Mouse (Mus musculus) cortical plate, adult 2 months (tissue): Measurements from ENCODE around the gene Prdm11. TPM values are rescaled to one million over a fixed set of nuclear protein-coding genes. Genes with fewer than 3 reads are reported as not detected.

Experiments
- H3K27ac ChIP-seq: fragments of 200-500 bp; 2 replicates; pipeline ENCODE4 v1.5.1; 2012; ENCODE audit warnings: low read length, control low read depth, inconsistent platforms; ENCODE audit not compliant: insufficient read depth
- H3K4me1 ChIP-seq: fragments of 200-500 bp; 2 replicates; pipeline ENCODE4 v1.6.1; 2011; ENCODE audit warnings: low read length; ENCODE audit not compliant: control insufficient read depth, insufficient read depth
- H3K4me3 ChIP-seq: fragments of 200-500 bp; 2 replicates; pipeline ENCODE4 v1.5.1; 2011; ENCODE audit warnings: mild to moderate bottlenecking, low read length, control low read depth; ENCODE audit not compliant: insufficient read depth
- CTCF ChIP-seq: fragments of 200-500 bp; IDR thresholded peaks from 2 replicates; pipeline ENCODE4 v1.5.1; 2011; ENCODE audit warnings: mild to moderate bottlenecking, control low read depth, low read length; ENCODE audit not compliant: insufficient read depth; ENCODE audit errors: extremely low read depth
- POLR2A ChIP-seq: fragments of 200-500 bp; IDR thresholded peaks from 2 replicates; pipeline ENCODE4 v1.6.1; 2011; ENCODE audit warnings: mild to moderate bottlenecking, low read length, control low read depth; ENCODE audit not compliant: insufficient read depth; ENCODE audit errors: extremely low read depth
- polyA plus RNA-seq: library from polyadenylated mRNA; depleted of rRNA; stranded (reverse); fragments of >200 nt; gene quantifications from 2 replicates; pipeline ENCODE4 v1.2.3, GENCODE M21; 2012; rRNA removed

Gene Prdm11
- polyA plus RNA-seq, 1 experiment, result 7.5 TPM

DNA sequence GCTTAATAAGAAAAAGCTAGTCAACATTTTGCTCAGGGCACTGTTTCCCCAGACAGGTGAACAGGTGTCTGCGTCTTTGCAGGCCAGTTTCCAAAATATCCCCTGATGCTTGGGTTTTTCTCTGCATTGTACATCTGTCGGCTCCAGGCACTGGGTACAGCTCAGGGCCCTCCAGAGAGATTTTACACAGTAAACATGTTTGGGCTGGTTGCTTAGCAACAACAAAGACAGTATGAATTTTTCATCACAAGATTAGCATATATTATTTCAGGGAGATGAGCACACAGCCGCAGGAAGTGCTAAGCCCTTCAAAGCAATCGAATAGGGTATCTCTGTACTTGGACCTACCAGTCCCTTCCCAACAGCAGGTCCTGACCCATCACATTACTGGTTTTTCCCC lies 125.3 kb downstream of the Prdm11 start:
- no peak overlapping the region for H3K27ac ChIP-seq
- H3K4me3 ChIP-seq, result no peak overlapping the region
- TF ChIP-seq CTCF (no peak), POLR2A (no peak)
- peaks cover 6% of the 10 kb centered on the region for H3K4me1 ChIP-seq

DNA sequence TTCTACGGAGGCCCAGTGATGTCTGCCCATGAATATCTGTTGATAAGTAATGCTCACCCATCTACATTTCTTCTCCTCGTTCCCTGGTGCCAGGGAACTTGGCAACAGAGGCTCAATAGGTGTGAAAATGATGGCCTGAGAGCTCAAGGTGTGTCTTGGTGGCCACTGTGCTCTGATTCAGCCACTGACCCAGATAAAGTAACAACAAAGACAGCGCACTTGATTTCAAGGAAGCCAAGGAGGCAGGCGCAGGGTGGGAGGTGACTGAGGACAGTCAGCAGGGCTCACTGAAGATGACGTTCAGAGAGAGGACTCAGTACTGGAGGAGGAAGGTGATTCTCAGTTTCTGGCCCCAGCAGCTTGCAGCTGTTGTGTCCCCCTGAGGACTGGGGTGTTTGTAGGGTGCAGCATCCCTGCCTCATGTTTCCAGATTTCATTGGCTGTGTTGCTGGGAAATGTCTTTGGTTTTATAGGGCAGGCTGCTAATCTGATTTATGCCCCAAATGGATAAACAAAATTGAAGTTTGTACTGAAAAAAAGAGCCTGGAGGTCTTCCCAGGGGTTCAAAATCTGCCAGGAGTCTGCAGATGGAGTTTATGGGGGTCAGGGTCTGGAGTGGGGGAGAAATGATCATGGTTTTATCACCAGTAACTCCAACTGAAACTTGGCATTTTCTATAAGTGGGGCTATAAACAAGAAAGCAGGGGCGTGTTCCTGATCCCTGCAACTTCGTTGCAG lies 128.4 kb downstream of the Prdm11 start:
- peaks cover 4% of the 10 kb centered on the region; the same call in 1 of the 2 replicates for H3K4me1 ChIP-seq
- TF ChIP-seq CTCF (no peak), POLR2A (no peak)
- peak overlapping the region; percentile 99 for H3K4me3 ChIP-seq
- no peak overlapping the region for H3K27ac ChIP-seq

- peak overlapping the region; percentile 99 for H3K4me3 ChIP-seq
- H3K4me1 ChIP-seq, result peaks cover 2% of the 10 kb centered on the region; the same call in 1 of the 2 replicates
- no peak for TF ChIP-seq POLR2A
- TF ChIP-seq CTCF, result no peak
- H3K27ac ChIP-seq, result peak overlapping the region; percentile 91
Measured at GRCm38 (mm10) chr2:92915659-92916631, 130.0 kb downstream of the Prdm11 start.

Other genes starting within 250 kb of the Prdm11 start
- 146 and 160 TPM in 2 replicates for gene Syt13, start 131.1 kb downstream of the Prdm11 start, polyA plus RNA-seq
- gene Trp53i11, start 141.4 kb upstream of the Prdm11 start, polyA plus RNA-seq, result 55.2 and 62.5 TPM in 2 replicates